Mouse (Mus musculus): ENCODE results near the gene Gm14190.

GRCm38 (mm10) chr11:99662802-99663201, 27.7 kb downstream of the Gm14190 start:
- TF ChIP-seq POLR2A (IDR thresholded peaks at IDR 0.05; ENCODE audit: insufficient read depth, low read length) (no peak), CTCF (IDR thresholded peaks at IDR 0.05; ENCODE audit: low read depth, low read length) (no peak)

All from ES-Bruce4 (cell line).